Mouse (Mus musculus) G1E (cell line): ENCODE results near the gene Gm44596.

ENCODE experiments used
- CTCF ChIP-seq: IDR thresholded peaks from 2 replicates; pipeline ENCODE4 v1.5.1; 2012; ENCODE audit warnings: low read depth, low read length, inconsistent platforms, mixed read lengths
- GATA1 ChIP-seq: IDR thresholded peaks from 2 replicates; pipeline ENCODE4 v1.6.1; 2012; ENCODE audit warnings: borderline replicate concordance, low read length, inconsistent platforms, mixed read lengths

DNA sequence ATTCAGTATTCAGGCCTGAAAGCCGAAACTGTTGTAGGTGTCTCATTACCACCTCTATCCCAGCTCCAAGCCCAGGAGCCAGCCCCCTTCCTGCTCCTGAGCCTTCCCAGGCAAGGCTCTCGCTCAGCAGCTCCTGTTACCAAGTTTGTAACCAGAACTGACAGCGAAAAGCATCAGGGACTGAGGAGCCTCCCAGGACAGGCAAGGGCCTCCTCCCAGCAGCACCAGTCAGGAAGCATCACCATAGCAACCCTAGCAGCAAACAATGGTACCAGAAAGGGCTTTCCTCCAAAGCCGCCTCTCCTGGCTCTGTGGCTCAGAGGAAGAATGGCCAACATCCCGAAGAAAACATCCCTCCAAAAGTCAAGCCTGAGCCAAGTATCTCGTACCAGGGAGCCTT is at the start of gene Gm44596, which contains the start of gene Tex52:
- TF ChIP-seq GATA1 (no peak), CTCF (no peak)
